Mouse (Mus musculus): ENCODE measurements around the gene H2-Q10.
"Not testable (repeated sequence)": the region's sequence is repeated elsewhere in the genome, so short reads cannot be mapped to it uniquely, and the experiment has no call there.

DNA sequence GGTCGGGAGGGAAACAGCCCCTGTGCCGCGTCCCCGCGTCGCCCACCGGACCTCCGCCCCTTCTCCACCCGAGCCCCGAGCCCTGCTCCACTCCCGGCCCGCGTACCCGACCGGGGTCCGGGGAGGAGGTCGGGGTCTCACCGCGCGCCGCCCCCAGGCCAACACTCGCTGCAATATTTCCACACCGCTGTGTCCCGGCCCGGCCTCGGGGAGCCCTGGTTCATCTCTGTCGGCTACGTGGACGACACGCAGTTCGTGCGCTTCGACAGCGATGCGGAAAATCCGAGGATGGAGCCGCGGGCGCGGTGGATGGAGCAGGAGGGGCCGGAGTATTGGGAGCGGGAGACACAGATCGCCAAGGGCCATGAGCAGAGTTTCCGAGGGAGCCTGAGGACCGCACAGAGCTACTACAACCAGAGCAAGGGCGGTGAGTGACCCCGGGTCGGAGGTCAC is 30.6 kb upstream of the H2-Q10 start:
- not testable (repeated sequence) for TF ChIP-seq POLR2A, CTCF (IDR thresholded peaks at IDR 0.05; ENCODE audit: extremely low read depth, insufficient read depth, low read length)
